Mouse (Mus musculus) intestine, embryonic 15.5 days (tissue): Measurements from ENCODE around the gene Kifc1. TPM values are rescaled to one million over a fixed set of nuclear protein-coding genes. Genes with fewer than 3 reads are reported as not detected.
A peak's percentile ranks its signal among the peaks of the same experiment; 100 is the strongest.

ENCODE experiments used
- ATAC-seq: fragments of 200-750 bp; cut with Nextera tagmentation; 2 replicates; pipeline ENCODE4 v1.8.0; 2017; ENCODE audit warnings: moderate TSS enrichment, moderate library complexity
- H3K27ac ChIP-seq: fragments of 300-500 bp; sonication (generic); 2 replicates; pipeline ENCODE4 v1.5.1; 2015; ENCODE audit warnings: mild to moderate bottlenecking, inconsistent platforms
- H3K27me3 ChIP-seq: fragments of 300-500 bp; sonication (generic); replicated peaks from 2 replicates; pipeline ENCODE4 v1.6.1; 2015; ENCODE audit warnings: inconsistent platforms
- H3K36me3 ChIP-seq: fragments of 300-500 bp; sonication (generic); 2 replicates; pipeline ENCODE4 v1.6.1; 2015; ENCODE audit warnings: inconsistent platforms
- H3K4me1 ChIP-seq: fragments of 300-500 bp; sonication (generic); replicated peaks from 2 replicates; pipeline ENCODE4 v1.6.1; 2015; ENCODE audit warnings: inconsistent platforms
- H3K4me2 ChIP-seq: fragments of 300-500 bp; sonication (generic); replicated peaks from 2 replicates; pipeline ENCODE4 v1.6.1; 2015; ENCODE audit warnings: mild to moderate bottlenecking, inconsistent platforms
- H3K4me3 ChIP-seq: fragments of 300-500 bp; sonication (generic); replicated peaks from 2 replicates; pipeline ENCODE4 v1.5.1; 2015; ENCODE audit warnings: inconsistent platforms
- H3K9ac ChIP-seq: fragments of 300-500 bp; sonication (generic); 2 replicates; pipeline ENCODE4 v1.6.1; 2015; ENCODE audit warnings: inconsistent platforms
- H3K9me3 ChIP-seq: fragments of 300-500 bp; sonication (generic); 2 replicates; pipeline ENCODE4 v1.6.1; 2016; ENCODE audit warnings: inconsistent platforms
- WGBS: fragments of 180-500 bp; shearing (Covaris S2); methylation state at CpG from one replicate; pipeline ENCODE4 v1.1.7; 2015; 5-methylcytosine and 5-hydroxymethylcytosine counted together
- polyA plus RNA-seq: library from polyadenylated mRNA; unstranded; fragments of >200 nt; fragmentation: Nextera tagmentation; extraction: Ambion mirVana; gene quantifications from 2 replicates; pipeline ENCODE4 v1.2.1, GENCODE M21; 2015

The Kifc1 gene
- polyA plus RNA-seq, 1 experiment from 2014 or later: 7.1 TPM

- Histone ChIP-seq H3K9ac (no peak overlapping the region), H3K36me3 (0 out of 2 replicates have a peak, but pooled peaks cover 3% of the 10 kb centered on the region), H3K4me2 (no peak overlapping the region), H3K27me3 (no peaks in the 10 kb centered on the region), H3K9me3 (no peaks in the 10 kb centered on the region), H3K4me3 (no peak overlapping the region), H3K4me1 (peaks cover 5% of the 10 kb centered on the region; the same call in 1 of the 2 replicates), H3K27ac (no peak overlapping the region)
- ATAC-seq: no peak
- 88% methylated on average over 8 of the region's 8 CpGs for WGBS
Observed at GRCm38 (mm10) chr17:33848139-33848538, 42.3 kb downstream of the Kifc1 start.

DNA sequence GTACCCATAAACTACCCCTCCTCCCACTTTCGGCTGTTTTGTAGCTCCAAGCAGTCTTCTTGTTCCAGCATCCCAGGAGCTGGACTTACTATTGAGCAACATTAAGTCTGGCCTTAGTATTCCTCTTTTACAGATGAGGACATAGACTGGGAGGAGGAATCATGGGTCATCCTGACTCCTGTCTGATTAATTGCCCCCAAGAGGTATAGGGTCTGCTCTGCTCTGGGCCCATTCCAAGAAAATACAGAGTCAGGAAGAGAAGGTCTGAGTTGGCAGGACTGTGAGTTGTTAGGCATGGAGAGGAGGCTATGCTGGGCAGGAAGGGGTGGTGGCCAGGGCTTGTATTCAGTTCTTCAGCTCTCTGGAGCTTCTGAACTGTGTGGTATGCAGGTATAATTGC, 46.3 kb downstream of the Kifc1 start:
- Histone ChIP-seq H3K27me3 (no peaks in the 10 kb centered on the region), H3K36me3 (0 out of 2 replicates have a peak, but pooled peaks cover 3% of the 10 kb centered on the region), H3K9me3 (no peaks in the 10 kb centered on the region), H3K27ac (no peak overlapping the region), H3K4me2 (0 out of 2 replicates have a peak overlapping the region, but pooled peaks have one; percentile 89), H3K4me1 (peaks cover 5% of the 10 kb centered on the region; the same call in 1 of the 2 replicates), H3K9ac (no peak overlapping the region), H3K4me3 (no peak overlapping the region)
- ATAC-seq: no peak
- 64% methylated on average over 1 of the region's 1 CpGs for WGBS

DNA sequence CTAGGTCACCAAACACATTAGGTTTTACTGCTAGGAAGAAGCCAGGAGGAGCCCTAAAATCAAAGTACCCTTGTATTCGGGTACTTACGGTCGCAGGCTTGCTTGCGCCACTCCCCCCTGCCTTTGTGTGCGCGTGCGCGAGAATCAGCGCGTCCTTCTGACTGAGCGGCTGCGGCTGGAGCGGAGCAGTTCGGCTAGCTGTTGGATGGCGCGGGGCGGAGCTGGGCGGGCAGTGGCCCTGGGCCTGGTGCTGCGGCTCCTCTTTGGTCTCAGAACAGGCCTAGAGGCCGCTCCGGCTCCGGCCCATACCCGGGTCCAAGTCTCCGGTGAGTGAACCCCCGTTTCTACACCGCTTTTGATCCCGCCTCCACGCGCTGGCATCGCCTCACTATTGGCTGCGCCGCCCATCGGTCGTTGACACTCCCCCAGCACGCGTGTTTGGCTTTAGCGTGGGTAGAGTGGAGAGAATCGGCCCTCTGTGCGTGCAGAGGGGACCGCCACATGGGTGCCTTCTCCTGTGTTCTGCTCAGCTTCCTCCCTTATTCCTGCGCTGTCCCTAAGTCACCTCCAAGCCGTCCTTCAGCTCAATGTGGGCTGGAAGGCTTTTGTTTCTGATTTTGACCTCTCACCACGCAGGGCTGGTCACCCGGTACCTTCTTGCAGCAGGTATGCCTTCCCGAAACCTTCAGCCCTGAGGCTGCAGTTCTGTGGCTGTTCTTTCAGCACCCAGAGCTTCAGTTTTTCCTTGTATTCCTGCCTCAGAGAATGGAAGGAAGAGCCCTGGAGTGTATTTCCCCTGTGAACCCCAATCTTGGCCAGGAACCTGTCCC, 47.3 kb downstream of the Kifc1 start, which contains the start of gene Cd320:
TSS of gene Cd320 (plus strand) at position 126 of the 830 bp plus-strand sequence.
- peak; percentile 96 for ATAC-seq
- WGBS: under 1% methylated on average over 45 of the region's 45 CpGs
- H3K27ac ChIP-seq: 0 out of 2 replicates have a peak within 1 kb of the TSS, but pooled peaks have one; percentile 27

GRCm38 (mm10) chr17:33829561-33829960, 60.9 kb downstream of the Kifc1 start:
- WGBS: 91% methylated on average over 10 of the region's 10 CpGs
- Histone ChIP-seq H3K27me3 (no peaks in the 10 kb centered on the region), H3K9ac (no peak overlapping the region), H3K4me3 (no peak overlapping the region), H3K36me3 (peaks cover 24% of the 10 kb centered on the region), H3K4me2 (no peak overlapping the region), H3K4me1 (peaks cover 8% of the 10 kb centered on the region; the same call in 1 of the 2 replicates), H3K9me3 (no peaks in the 10 kb centered on the region), H3K27ac (no peak overlapping the region)
- no peak for ATAC-seq

More for the DNA sequence above, 47.3 kb downstream of the Kifc1 start, which contains the start of gene Cd320:
- no peaks in the 10 kb centered on the region for H3K27me3 ChIP-seq
- no peaks in the 10 kb centered on the region for H3K9me3 ChIP-seq
- peak within 1 kb of the TSS; percentile 78 for H3K4me3 ChIP-seq
- H3K36me3 ChIP-seq: peaks cover 7% of the 10 kb centered on the region; the same call in 1 of the 2 replicates
- H3K9ac ChIP-seq: peak within 1 kb of the TSS; percentile 67
- peaks cover 5% of the 10 kb centered on the region; the same call in 1 of the 2 replicates for H3K4me1 ChIP-seq
- H3K4me2 ChIP-seq: peak within 1 kb of the TSS; percentile 89

DNA sequence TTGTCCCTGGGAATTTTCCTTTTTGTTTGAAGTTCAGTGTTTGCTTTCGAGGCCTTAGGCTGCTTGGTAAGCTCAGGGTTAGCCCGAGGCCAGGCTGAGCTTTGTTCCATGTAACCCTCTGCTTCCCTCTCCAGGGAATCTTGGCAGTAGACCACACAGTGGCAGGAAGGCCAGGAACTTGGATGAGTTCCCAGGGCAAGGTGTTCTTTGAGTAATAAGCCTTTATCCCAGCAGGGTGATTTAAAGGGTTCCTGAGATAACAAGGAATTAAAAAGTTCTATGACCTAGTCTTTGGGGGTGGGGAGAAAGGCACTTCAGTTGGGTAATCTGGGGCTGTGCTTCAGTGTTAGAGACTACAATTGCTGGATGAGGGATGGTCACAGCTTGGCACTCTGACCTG, 61.6 kb downstream of the Kifc1 start:
- H3K4me1 ChIP-seq: peaks cover 8% of the 10 kb centered on the region; the same call in 1 of the 2 replicates
- H3K9ac ChIP-seq: no peak overlapping the region
- no peaks in the 10 kb centered on the region for H3K9me3 ChIP-seq
- peak; percentile 46; the same call in 1 of the 2 replicates for ATAC-seq
- WGBS: 52% methylated on average over 2 of the region's 2 CpGs
- no peak overlapping the region for H3K27ac ChIP-seq
- no peaks in the 10 kb centered on the region for H3K27me3 ChIP-seq
- H3K4me3 ChIP-seq: no peak overlapping the region
- no peak overlapping the region for H3K4me2 ChIP-seq
- peaks cover 23% of the 10 kb centered on the region for H3K36me3 ChIP-seq

- H3K9me3 ChIP-seq: no peaks in the 10 kb centered on the region
- no peak for ATAC-seq
- peaks cover 18% of the 10 kb centered on the region; the same call in 1 of the 2 replicates for H3K4me1 ChIP-seq
- WGBS: 0% methylated on average over 3 of the region's 3 CpGs
- H3K36me3 ChIP-seq: peaks cover 25% of the 10 kb centered on the region
- H3K9ac ChIP-seq: no peak overlapping the region
- H3K27me3 ChIP-seq: no peaks in the 10 kb centered on the region
- no peak overlapping the region for H3K4me2 ChIP-seq
- no peak overlapping the region for H3K27ac ChIP-seq
- H3K4me3 ChIP-seq: no peak overlapping the region
Observed at GRCm38 (mm10) chr17:33826850-33827249, 63.6 kb downstream of the Kifc1 start.

Other genes with a start within 250 kb of the Kifc1 start
- gene Hnrnpm, start 203.8 kb downstream of the Kifc1 start, polyA plus RNA-seq: 276 and 325 TPM in 2 replicates
- 49.4 and 52.7 TPM in 2 replicates for gene March2, start 172.0 kb downstream of the Kifc1 start, polyA plus RNA-seq
- 206 and 218 TPM in 2 replicates for gene Rab11b, start 130.1 kb downstream of the Kifc1 start, polyA plus RNA-seq
- gene Angptl4, start 108.8 kb downstream of the Kifc1 start, polyA plus RNA-seq: 20.7 and 23.4 TPM in 2 replicates
- 23.0 and 30.5 TPM in 2 replicates for gene Kank3, start 80.1 kb downstream of the Kifc1 start, polyA plus RNA-seq
- 1,025 and 1,054 TPM in 2 replicates for gene Rps28, start 66.1 kb downstream of the Kifc1 start, polyA plus RNA-seq
- gene Ndufa7, start 66.1 kb downstream of the Kifc1 start, polyA plus RNA-seq: 492 and 540 TPM in 2 replicates
- 53.3 and 61.3 TPM in 2 replicates for gene Cd320, start 47.6 kb downstream of the Kifc1 start, polyA plus RNA-seq
- not detected in 2 replicates for gene Gm7029, start 16.8 kb downstream of the Kifc1 start, polyA plus RNA-seq
- gene Platr17, start 14.5 kb upstream of the Kifc1 start, polyA plus RNA-seq: 0.18 and 0.21 TPM in 2 replicates
- 37.5 and 39.1 TPM in 2 replicates for gene Daxx, start 18.8 kb upstream of the Kifc1 start, polyA plus RNA-seq
- 35.6 and 39.3 TPM in 2 replicates for gene Tapbp, start 25.2 kb upstream of the Kifc1 start, polyA plus RNA-seq
- 14.4 and 16.2 TPM in 2 replicates for gene Zbtb22, start 25.2 kb upstream of the Kifc1 start, polyA plus RNA-seq
- gene Rgl2, start 38.9 kb upstream of the Kifc1 start, polyA plus RNA-seq: 29.2 and 32.9 TPM in 2 replicates
- 153 and 159 TPM in 2 replicates for gene Pfdn6, start 49.7 kb upstream of the Kifc1 start, polyA plus RNA-seq
- gene Wdr46, start 50.0 kb upstream of the Kifc1 start, polyA plus RNA-seq: 37.1 and 38.5 TPM in 2 replicates
- 9.8 TPM in 2 replicates for gene B3galt4, start 60.8 kb upstream of the Kifc1 start, polyA plus RNA-seq
- gene Vps52, start 65.2 kb upstream of the Kifc1 start, polyA plus RNA-seq: 44.0 and 47.4 TPM in 2 replicates
- 1,812 and 1,948 TPM in 2 replicates for gene Rps18, start 65.3 kb upstream of the Kifc1 start, polyA plus RNA-seq
- gene H2-K1, start 109.7 kb upstream of the Kifc1 start, polyA plus RNA-seq: 190 and 264 TPM in 2 replicates
- 16.8 and 18.2 TPM in 2 replicates for gene Ring1, start 134.0 kb upstream of the Kifc1 start, polyA plus RNA-seq
- 51.5 and 60.9 TPM in 2 replicates for gene H2-Ke6, start 137.4 kb upstream of the Kifc1 start, polyA plus RNA-seq
- gene Slc39a7, start 141.0 kb upstream of the Kifc1 start, polyA plus RNA-seq: 151 and 172 TPM in 2 replicates
- 41.8 and 45.0 TPM in 2 replicates for gene Rxrb, start 141.2 kb upstream of the Kifc1 start, polyA plus RNA-seq
- 0.90 and 1.0 TPM in 2 replicates for gene Col11a2, start 148.8 kb upstream of the Kifc1 start, polyA plus RNA-seq
- 0.66 and 0.85 TPM in 2 replicates for gene H2-Oa, start 201.7 kb upstream of the Kifc1 start, polyA plus RNA-seq
- 11.3 and 13.4 TPM in 2 replicates for gene H2-DMa, start 228.9 kb upstream of the Kifc1 start, polyA plus RNA-seq
- 88.2 and 90.7 TPM in 2 replicates for gene Brd2, start 232.0 kb upstream of the Kifc1 start, polyA plus RNA-seq